Mouse (Mus musculus): ENCODE results near the gene Gtpbp10.

DNA sequence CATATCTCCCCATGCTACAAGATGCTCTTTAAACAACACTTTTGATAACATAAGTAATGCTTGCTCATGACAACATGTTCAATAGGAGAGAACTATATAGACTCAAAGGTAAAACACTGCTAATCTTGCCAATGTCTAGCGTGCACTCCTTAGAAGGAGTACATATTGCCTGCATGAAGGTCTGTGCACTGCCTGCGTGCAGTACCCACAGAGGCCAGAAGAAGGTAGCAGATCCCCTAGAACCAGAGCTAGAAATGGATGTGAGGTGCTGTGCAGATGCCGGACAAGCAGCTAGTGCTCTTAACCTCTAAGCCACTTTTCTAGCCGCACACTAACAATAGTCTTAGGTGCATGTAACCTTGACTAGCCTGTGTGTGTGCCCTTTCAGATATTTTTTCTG is 67.2 kb downstream of the Gtpbp10 start:
- TF ChIP-seq TAL1 (IDR thresholded peaks at IDR 0.05; ENCODE audit: low read length), result no peak
- TF ChIP-seq GATA1 (IDR thresholded peaks at IDR 0.05; ENCODE audit: low read length), result no peak
